Mouse (Mus musculus): ENCODE results near the gene Esrrg.

Esrrg gene

DNA sequence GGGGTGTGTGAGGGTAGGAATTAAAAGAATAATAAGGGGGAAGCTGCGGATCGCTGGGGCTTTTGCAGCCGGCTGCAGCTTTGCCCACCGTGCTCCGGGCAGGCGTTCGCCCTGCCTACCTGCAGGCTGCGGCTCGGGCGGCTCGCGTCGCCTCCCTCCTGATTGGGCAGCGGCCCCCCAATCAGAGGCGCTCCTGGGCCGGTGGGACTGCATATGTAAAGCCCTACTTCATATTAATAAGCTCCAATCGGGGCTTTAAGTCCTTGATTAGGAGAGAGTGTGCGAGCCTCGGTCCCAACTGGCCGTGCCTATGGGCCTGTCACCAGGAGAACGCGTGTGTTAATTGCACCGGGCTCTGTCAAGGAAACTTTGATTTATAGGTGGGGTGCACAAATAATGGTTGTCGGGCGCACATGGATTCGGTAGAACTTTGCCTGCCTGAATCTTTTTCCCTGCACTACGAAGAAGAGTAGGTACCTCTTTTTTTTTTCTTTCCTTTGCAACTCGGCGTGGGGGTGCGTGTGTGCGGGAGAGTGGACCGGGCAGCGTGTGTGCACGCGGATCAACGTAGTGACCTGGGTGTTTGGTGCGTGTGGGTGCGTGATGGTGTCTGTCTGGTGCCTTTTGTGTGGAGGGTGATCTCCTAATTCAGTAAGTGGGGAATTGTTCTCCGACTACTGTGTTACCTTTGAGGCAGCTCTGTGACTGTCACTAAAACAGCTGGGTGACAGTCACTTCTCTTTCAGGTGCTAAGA, 389.2 kb downstream of the Esrrg start:
- no peak for DNase-seq (ENCODE audit: low read depth)

- DNase-seq (ENCODE audit: low read depth) = no peak
These were observed 390.5 kb downstream of the Esrrg start for GRCm38 (mm10) chr1:187999121-187999520.

DNA sequence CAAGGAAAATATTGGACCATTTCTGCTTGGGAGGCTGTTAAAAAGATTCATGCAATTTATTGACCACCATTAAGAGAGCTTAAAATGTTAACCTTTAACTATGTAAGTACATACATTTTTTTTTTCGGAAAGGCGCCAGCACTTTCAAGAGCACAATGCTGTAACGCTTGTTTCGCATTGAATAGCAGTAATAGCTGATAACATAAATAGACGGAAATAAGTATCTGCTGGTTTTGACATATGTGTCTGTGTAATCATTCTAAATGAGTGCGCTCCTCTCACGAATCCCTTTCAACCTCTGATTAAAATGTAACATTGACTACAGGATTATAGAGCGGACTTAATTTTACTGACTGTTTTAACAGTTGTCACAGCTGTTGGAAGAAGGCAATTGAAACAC, 391.6 kb downstream of the Esrrg start:
- no peak for DNase-seq (ENCODE audit: low read depth)

DNA sequence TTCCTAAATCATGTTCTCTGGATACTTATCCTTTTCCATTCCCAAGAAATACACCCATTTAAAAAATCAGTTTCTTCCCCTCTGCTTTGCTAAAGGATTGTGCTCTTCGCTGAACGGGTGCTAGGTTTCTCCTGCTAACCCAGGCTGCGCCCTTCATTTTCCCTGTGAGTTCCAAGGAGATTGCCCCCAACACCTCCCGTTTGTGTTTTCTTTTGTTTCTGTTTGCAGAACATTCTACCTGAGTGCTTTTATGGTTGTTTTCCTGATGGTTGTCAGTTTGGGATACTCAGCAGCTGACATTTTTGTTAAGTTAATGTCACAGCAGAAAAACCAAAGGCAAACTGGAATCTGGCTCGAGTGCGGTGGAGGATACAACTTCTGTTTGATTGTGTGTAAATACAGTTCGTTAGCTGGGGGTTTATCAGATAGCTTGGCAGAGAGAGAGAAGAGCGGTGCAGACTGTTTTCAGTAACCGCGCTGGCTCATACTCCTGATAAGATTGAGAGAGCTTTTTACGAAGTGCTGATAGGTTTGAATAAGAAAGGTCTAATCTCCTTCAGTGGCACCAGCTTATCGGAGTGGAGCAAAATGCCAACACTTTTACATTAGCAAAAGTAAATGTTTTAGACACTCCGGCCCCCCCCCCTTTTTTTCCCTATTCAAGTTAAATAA, 398.4 kb downstream of the Esrrg start:
- no peak for DNase-seq (ENCODE audit: low read depth)

DNA sequence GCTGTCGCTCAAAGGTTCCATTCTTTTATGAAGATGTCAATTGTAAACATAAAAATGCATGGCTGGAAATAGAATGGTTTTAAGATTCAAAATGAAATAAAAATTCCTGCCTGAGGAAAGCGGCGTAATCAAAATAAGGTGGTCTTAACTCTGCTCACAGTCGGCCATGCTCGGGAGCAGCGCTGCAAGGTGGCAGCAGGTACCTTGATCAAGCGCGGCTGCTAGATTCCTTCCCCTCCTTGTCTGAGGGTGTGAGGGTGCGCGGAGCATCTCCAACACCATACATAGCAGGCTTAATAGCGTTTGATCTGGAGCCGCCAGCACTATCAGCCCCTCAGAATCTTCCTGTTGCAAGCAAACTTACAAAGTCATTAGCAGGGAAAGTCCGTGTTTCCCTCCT, 399.9 kb downstream of the Esrrg start:
- no peak for DNase-seq (ENCODE audit: low read depth)

DNA sequence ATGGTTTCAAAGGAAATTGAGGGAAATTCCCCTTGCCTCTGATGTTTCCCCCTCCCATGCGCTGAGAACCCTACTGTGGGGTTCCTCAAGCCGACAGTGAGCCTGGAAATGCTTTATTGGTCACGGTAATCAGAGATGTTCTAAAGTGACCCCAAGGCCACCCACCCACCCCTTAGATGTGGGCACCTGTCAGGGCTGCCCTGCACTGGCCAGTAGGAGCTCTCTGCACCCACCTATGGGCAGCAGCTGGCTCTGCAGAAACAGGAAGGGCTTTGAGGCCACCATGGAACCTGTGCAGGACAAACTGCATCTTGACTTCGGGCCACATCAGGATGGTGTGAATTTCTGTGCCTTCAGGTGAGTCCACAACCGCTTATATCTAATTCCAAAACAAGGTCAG, 401.3 kb downstream of the Esrrg start:
- no peak for DNase-seq (ENCODE audit: low read depth)

DNA sequence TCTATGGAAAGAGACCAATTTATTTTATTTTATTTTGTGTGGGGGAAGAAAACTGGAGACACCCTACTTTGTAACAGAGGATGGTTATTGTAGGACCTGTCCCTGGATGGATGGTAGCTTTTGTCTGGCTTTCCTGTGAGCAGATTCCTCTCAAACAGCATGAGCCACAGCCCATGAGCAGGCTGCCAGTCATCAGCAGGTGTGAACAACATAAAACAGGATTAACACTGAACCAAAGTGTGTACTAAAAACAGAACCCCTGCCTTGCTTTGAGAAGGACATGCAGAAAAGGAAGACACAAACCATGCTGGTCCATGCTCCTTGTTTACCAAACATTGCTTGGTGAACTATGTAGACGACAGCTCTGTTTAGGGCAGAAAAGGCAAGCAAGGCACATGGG, 402.3 kb downstream of the Esrrg start:
- DNase-seq (ENCODE audit: low read depth) = no peak

- no peak for DNase-seq (ENCODE audit: low read depth)
These were observed 405.8 kb downstream of the Esrrg start for GRCm38 (mm10) chr1:188014411-188014810.

- DNase-seq (ENCODE audit: low read depth) = no peak
These were observed 409.6 kb downstream of the Esrrg start for GRCm38 (mm10) chr1:188017956-188018862.

DNA sequence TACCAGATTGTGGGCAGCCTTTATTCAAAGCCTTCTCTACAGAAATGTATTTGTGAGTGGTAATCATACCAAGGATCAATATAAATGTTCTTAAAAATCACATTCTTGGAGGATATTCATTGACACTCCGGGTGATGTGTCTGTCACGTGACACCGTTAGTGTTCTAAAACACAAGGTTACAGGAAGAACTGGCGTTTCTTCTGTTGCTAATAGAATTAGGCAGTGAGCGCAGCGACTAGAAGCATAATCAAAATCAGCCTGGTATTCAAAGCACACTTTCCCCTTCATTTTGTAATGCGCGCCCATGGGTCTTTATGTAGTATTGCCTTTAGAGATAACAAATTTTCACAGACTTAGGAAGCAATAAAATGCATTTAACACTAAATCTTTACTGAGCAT, 420.6 kb downstream of the Esrrg start:
- no peak for DNase-seq (ENCODE audit: low read depth)

GRCm38 (mm10) chr1:188030116-188030515, 421.5 kb downstream of the Esrrg start:
- DNase-seq (ENCODE audit: low read depth) = no peak

DNA sequence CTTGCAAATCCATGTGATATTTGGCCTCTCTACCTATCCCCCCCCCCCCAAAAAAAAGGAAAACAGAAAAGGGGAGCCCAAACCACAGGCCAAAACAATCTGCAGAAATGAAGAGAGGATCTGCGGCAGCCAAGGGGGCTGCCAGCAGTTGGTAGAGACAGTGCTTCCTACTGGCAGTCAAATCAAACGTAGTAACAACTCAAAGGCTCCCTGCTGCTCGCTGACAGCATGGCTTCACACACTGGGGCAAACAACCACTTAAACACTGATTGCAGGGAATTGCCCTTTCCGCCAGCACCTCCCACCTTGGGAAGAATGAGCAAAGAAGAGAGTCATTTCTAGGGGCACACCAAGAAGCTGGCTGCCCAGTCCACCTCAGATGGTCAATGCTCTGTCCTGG, 422.7 kb downstream of the Esrrg start:
- DNase-seq (ENCODE audit: low read depth) = no peak

DNA sequence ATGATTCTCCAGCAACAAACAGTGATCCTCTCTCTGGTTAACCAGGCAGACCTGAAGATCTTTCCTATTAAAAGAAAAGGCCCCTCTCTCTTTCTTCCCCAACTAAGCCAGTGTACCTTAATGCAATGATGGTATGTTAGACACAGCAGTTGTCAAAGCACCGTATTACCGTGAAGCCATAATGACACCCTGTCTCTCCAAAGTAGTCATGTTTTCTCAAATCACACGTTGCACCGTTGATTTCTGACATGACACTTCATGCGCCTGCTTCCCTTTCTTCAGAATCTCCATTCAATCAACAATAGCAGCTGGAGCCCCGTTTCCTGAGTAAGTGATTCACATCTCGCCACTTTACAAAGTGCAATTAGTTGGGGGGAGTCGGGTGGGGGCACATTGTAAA, 427.4 kb downstream of the Esrrg start:
- no peak for DNase-seq (ENCODE audit: low read depth)

GRCm38 (mm10) chr1:188046691-188047121, 438.1 kb downstream of the Esrrg start:
- no peak for DNase-seq (ENCODE audit: low read depth)

GRCm38 (mm10) chr1:188047148-188047547, 438.6 kb downstream of the Esrrg start:
- no peak for DNase-seq (ENCODE audit: low read depth)

- no peak for DNase-seq (ENCODE audit: low read depth)
These were observed 447.3 kb downstream of the Esrrg start for GRCm38 (mm10) chr1:188055888-188056287.

DNA sequence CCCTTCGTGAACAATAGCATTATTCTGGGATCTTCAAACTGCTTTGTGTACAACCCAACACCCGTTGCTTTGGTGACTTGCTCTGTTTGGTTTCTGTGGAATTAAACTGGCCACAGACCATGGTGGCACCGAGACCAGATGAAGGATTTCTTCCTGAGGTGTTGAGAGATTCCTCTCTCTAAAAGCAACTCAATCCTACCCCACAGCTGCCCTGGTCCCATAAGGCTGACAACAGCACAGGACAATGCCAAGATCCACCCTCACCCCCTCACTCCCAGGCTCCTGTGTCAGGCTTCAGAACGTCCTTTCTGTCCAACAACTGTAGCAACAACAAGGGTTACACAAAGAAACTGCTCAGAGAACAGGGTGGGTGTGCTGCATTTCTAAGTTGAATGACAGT, 449.3 kb downstream of the Esrrg start:
- no peak for DNase-seq (ENCODE audit: low read depth)

DNA sequence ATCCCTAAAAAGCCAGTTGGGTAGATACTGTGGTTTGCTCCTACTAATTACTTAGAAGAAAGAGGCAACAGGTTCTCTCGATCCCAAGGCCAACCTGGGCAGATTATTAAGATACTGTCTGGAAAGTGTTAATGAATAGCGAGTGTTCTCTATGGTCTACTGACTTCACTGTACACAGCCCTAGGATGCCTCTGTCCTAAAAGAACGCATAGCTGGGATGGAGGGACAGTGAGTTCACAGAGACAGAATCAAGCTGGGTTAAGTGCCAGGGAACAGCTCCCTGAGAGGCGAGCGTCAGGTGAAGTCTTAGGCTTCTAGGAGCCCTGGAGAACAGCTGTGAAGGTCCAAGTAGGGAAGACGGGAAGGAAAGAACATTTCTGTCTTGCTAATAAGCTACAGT, 450.4 kb downstream of the Esrrg start:
- no peak for DNase-seq (ENCODE audit: low read depth)

DNA sequence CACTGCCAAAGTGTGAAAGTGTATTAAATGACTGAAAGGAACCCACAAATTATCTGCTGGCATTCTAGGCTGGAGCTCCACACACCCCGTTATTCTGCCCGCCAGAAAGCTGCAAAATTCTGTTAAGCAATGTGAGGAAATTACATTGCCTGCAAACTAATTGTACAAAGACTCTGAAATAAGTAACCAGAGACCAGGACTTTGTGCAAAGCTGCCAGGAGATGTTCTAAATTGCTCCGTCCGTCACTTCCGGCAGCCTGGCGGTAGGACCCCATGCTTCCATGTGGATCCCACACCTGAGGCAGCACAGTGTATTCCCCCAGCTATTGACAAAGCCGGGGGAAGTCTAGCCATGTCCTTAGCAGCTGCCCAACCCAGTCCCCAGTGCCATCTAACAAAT, 451.9 kb downstream of the Esrrg start:
- DNase-seq (ENCODE audit: low read depth) = no peak

DNA sequence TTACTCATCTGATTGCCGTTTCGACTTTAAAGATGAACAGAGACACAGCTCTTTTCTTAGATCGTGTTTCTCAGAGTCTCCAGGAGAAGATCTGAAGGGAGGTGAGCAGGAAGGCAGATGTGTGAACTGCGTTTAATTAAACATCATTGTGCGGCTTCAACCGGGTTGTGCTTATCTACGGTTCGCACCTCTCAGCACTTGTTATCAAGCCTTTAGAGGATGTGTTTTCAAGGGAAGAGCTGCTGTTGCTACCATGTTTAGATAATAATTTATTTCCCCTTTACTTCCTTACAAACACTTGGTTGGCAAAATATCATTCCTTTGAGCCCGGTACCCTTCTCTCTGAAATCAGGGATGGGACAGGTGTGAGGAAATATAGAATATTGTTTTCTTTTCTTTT, 460.2 kb downstream of the Esrrg start:
- no peak for DNase-seq (ENCODE audit: low read depth)

DNA sequence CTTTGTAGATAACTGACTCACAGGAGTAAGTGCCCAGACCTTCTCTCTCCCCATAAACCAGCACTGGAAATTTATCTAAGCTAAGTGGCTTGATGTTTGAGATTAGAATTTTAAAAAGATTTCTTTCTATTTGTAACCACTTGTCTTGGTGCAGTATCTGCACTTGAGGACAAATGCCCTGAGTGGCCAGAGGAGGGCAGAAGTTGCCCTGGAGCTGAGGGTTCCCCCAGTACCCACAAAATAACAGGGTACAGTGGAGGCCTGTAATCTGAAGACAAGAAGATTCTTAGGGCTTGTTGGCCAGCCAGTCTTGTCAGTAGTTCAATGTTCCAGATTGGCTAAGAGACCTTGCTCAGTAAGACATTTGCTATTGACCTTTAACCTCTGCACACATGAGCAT, 461.3 kb downstream of the Esrrg start:
- no peak for DNase-seq (ENCODE audit: low read depth)

- no peak for DNase-seq (ENCODE audit: low read depth)
These were observed 469.1 kb downstream of the Esrrg start for GRCm38 (mm10) chr1:188077561-188078195.
